Mouse (Mus musculus) lung, embryonic 15.5 days (tissue): Measurements from ENCODE around the gene Prkcg. TPM values are rescaled to one million over a fixed set of nuclear protein-coding genes. Genes with fewer than 3 reads are reported as not detected.
A peak's percentile ranks its signal among the peaks of the same experiment; 100 is the strongest.

Source experiments
- ATAC-seq: fragments of 200-750 bp; cut with Nextera tagmentation; 2 replicates; pipeline ENCODE4 v1.8.0; 2017; ENCODE audit warnings: moderate number of reproducible peaks, borderline replicate concordance; ENCODE audit not compliant: low FRiP score, low TSS enrichment; ENCODE audit errors: extremely low read depth
- H3K27ac ChIP-seq: fragments of 300-500 bp; sonication (generic); 2 replicates; pipeline ENCODE4 v1.5.1; 2015; ENCODE audit warnings: moderate library complexity, mild to moderate bottlenecking, inconsistent platforms
- H3K27me3 ChIP-seq: fragments of 300-500 bp; sonication (generic); 2 replicates; pipeline ENCODE4 v1.6.1; 2015; ENCODE audit warnings: inconsistent platforms
- H3K36me3 ChIP-seq: fragments of 300-500 bp; sonication (generic); 2 replicates; pipeline ENCODE4 v1.6.1; 2015; ENCODE audit warnings: inconsistent platforms
- H3K4me1 ChIP-seq: fragments of 300-500 bp; sonication (generic); 2 replicates; pipeline ENCODE4 v1.6.1; 2015; ENCODE audit warnings: inconsistent platforms
- H3K4me2 ChIP-seq: fragments of 300-500 bp; sonication (generic); 2 replicates; pipeline ENCODE4 v1.6.1; 2015; ENCODE audit warnings: inconsistent platforms, mild to moderate bottlenecking, moderate library complexity
- H3K4me3 ChIP-seq: fragments of 300-500 bp; sonication (generic); 2 replicates; pipeline ENCODE4 v1.5.1; 2015; ENCODE audit warnings: mild to moderate bottlenecking, inconsistent platforms
- H3K9ac ChIP-seq: fragments of 300-500 bp; sonication (generic); 2 replicates; pipeline ENCODE4 v1.6.1; 2015; ENCODE audit warnings: inconsistent platforms
- H3K9me3 ChIP-seq: fragments of 300-500 bp; sonication (generic); 2 replicates; pipeline ENCODE4 v1.6.1; 2016; ENCODE audit warnings: inconsistent platforms
- WGBS: fragments of 180-500 bp; shearing (Covaris S2); methylation state at CpG from one replicate; pipeline ENCODE4 v1.1.7; 2015; 5-methylcytosine and 5-hydroxymethylcytosine counted together
- polyA plus RNA-seq: library from polyadenylated mRNA; unstranded; fragments of >200 nt; fragmentation: Nextera tagmentation; extraction: Ambion mirVana; gene quantifications from 2 replicates; pipeline ENCODE4 v1.2.1, GENCODE M21; 2015

Gene Prkcg
- 0.16 and 0.32 TPM in 2 replicates for polyA plus RNA-seq

DNA sequence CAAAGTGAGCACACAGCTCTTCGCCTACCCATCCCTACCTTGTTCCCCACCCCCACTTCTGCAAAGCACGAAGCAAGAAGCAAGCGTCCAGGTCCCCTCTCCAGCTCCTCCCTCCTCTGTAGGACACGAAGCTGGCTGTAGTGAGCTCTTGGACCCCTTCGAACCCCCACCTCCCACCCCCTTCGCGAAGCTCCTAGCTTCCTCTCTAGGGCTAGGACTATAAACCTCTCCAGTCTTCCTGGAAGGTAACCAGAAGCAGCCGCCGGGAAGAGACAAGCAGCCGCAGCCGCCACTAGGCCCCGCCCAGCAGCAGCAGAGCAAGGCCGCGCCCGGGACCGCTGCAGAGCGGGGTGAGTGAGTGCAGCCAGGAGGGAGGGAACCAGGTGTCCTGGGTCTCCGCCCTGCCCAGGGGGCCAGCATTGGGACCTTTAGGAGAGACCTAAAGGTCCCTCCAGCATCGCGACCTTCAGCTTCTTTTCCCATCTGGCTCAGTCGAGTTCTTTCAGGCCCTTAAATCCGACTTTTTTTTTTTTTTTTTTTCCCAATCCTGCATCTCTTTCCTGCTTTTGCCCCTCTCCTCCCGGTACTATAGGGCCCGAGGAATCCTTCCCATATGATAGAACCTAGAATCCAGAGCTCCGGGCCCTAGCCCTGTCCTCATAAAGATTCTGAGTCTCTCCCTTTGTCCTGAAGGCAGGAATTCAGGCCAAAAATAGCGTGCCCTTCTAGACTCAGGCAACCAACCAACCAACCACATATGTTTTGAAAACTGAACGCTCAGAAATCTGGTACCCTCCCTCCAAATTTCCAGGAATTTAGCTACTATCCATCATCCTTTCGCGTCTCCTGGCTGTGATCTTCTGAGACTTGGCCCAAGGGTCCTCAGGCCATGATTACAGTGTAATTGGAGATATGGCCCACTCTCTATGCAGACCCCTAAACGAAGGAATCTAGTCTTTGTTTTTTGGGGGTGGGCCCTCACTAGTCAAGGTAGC is at the start of gene Prkcg, which contains the start of gene Myadm:
Prkcg (plus strand) TSS at position 204 of the 995 bp plus-strand sequence.
Myadm (plus strand) TSS at position 105 of the 995 bp plus-strand sequence.
- WGBS = 3% methylated on average over 30 of the region's 30 CpGs
- Histone ChIP-seq H3K36me3 (peaks cover 4% of the 10 kb centered on the region), H3K4me3 (peak within 1 kb of the TSS; percentile 55), H3K4me1 (peaks cover 36% of the 10 kb centered on the region), H3K9me3 (no peaks in the 10 kb centered on the region), H3K27ac (peak within 1 kb of the TSS; percentile 94), H3K9ac (peak within 1 kb of the TSS; percentile 56), H3K27me3 (no peaks in the 10 kb centered on the region), H3K4me2 (peak within 1 kb of the TSS; percentile 58)
- ATAC-seq = peak; percentile 19; the same call in 1 of the 2 replicates

DNA sequence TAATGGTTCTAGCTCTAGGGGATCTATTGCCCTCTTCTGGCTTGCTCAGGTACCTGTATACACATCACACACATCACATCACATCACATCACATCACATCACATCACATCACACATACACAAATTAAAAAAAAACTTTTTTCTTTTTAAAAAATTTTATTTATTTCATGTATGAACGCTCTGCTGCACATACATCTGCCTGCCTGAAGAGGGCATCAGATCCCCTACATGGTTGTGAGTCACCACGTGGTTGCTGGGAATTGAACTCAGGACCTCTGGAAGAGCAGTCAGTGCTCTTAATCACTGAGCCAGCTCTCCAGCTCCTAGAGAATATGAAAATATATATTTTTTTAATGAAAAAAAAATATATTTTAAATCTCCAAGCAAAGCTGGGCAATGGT is 49.8 kb upstream of the Prkcg start:
- no peak for ATAC-seq
- 73% methylated on average over 2 of the region's 2 CpGs for WGBS
- Histone ChIP-seq H3K9me3 (no peaks in the 10 kb centered on the region), H3K4me1 (no peaks in the 10 kb centered on the region), H3K36me3 (no peaks in the 10 kb centered on the region), H3K27me3 (no peaks in the 10 kb centered on the region), H3K4me3 (no peak overlapping the region), H3K9ac (no peak overlapping the region), H3K27ac (no peak overlapping the region), H3K4me2 (no peak overlapping the region)

DNA sequence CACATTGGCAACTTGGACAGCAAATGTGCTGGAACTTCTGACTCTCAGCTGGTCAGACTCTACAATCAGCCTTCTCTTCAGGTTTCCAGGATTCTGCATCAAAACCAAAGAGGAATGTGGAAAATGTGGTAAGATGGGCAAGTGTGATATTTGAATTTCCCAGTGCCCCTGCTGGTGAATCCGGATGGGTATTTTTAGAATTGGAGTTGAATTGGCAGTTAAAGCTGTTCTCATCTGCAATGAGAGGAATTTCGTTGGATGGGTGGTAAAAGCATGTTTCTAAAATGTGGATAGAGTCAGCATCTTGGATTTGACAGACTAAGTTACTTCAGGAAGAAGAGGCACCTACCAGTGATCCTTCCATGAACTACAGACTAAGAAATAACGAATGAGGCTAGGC is 28.3 kb upstream of the Prkcg start:
- Histone ChIP-seq H3K36me3 (no peaks in the 10 kb centered on the region), H3K4me2 (no peak overlapping the region), H3K4me1 (peaks cover 4% of the 10 kb centered on the region; the same call in 1 of the 2 replicates), H3K9ac (no peak overlapping the region), H3K27me3 (peaks cover 14% of the 10 kb centered on the region), H3K4me3 (no peak overlapping the region), H3K27ac (no peak overlapping the region), H3K9me3 (no peaks in the 10 kb centered on the region)
- WGBS = 55% methylated on average over 3 of the region's 3 CpGs
- ATAC-seq = no peak

DNA sequence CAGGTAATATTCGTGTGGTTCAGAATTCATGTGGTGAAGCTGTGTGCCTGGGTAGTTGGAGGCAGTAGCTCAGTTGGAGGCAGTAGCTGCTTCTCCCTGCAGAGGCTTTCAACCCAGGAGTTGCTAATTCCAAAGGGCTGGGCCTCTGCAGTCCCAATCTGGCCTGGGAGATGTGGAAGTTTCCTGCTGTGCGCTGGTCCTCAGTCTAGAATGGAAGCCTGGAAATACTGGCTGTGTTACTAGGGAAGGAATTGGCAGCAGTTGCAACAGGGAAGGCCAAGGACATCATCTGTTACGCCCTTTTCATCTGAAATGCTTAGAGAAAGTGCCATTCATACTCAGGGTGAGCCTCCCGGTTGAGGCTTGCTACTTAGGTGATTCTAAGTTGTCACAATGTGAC is 27.5 kb upstream of the Prkcg start:
- Histone ChIP-seq H3K36me3 (no peaks in the 10 kb centered on the region), H3K4me3 (no peak overlapping the region), H3K27ac (no peak overlapping the region), H3K9ac (no peak overlapping the region), H3K4me1 (peaks cover 4% of the 10 kb centered on the region; the same call in 1 of the 2 replicates), H3K27me3 (peaks cover 17% of the 10 kb centered on the region), H3K4me2 (no peak overlapping the region), H3K9me3 (no peaks in the 10 kb centered on the region)
- WGBS = 53% methylated on average over 4 of the region's 4 CpGs
- ATAC-seq = no peak

DNA sequence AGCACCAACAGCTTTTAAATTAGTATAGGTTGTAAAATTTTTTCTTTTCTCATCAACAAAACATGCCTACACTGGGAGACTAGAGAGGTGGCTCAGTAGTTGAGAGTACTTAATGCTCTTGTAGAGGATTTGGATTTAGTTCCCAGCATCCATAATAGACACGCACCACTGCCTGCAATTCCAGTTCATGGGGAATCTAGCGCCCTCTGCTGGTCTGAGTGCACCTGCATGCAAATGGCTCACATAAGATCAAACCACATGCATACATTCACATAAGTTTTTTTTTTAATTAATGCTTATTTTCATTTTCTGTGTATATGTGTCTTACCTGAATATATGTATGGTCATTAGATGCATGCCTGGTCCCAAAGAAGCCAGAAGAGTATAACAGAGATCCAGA is 26.2 kb upstream of the Prkcg start:
- no peak overlapping the region for H3K4me3 ChIP-seq
- H3K4me2 ChIP-seq = no peak overlapping the region
- peaks cover 17% of the 10 kb centered on the region for H3K27me3 ChIP-seq
- H3K9me3 ChIP-seq = no peaks in the 10 kb centered on the region
- no peak overlapping the region for H3K27ac ChIP-seq
- no peaks in the 10 kb centered on the region for H3K36me3 ChIP-seq
- 38% methylated on average over 2 of the region's 2 CpGs for WGBS
- H3K4me1 ChIP-seq = peaks cover 4% of the 10 kb centered on the region; the same call in 1 of the 2 replicates
- ATAC-seq = no peak
- no peak overlapping the region for H3K9ac ChIP-seq

DNA sequence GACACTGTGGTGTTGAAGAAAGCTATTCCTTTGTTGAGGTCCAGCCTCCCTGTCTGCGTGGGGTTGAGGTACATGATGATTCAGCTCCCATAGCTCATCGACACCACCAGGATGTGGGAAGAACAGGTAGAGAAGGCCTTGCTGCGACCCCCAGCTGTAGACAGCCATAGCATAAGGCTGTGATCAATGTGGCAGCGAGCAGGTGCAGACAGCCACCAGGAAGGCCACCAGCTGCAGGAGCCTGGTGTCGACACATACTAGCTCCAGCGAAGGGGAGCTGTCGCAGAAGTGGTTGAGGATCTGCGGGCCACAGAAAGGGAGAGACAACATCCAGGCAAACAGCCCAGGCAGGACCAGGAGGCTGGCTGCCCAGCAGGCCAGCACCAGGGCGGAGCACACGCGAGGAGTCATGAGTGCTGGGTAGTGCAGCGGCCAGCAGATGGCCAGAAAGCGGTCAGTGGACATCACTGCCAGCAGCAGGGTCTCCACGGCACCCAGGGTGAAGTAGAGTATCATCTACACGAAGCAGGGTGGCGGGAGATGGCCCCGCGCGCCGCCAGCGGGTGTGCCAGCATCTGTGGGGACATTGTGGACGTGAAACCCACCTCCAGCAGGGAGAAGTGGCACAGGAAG is 24.5 kb upstream of the Prkcg start:
- WGBS = 21% methylated on average over 22 of the region's 22 CpGs
- Histone ChIP-seq H3K27ac (no peak overlapping the region), H3K9ac (no peak overlapping the region), H3K4me1 (peaks cover 4% of the 10 kb centered on the region; the same call in 1 of the 2 replicates), H3K27me3 (peaks cover 17% of the 10 kb centered on the region), H3K9me3 (no peaks in the 10 kb centered on the region), H3K4me2 (peak overlapping the region; percentile 44), H3K36me3 (no peaks in the 10 kb centered on the region), H3K4me3 (0 out of 2 replicates have a peak overlapping the region, but pooled peaks have one; percentile 6)
- ATAC-seq = peak; percentile 49

DNA sequence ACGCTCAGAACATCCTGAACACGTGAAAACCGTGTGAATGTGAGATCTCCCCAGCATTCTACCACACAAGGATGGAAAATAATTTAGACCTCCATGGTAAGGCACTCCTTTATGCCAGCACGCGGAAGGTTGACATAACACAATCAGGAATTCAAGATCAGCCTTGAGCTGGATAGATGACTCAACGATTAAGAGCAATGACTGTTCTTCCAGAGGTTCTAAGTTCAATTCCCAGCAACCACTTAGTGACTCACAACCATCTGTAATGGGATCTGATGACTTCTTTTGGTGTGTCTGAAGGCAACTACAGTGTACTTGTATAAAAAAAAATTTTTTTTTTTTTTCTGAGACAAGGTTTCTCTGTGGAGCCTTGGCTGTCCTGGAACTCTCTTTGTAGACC is 23.7 kb upstream of the Prkcg start:
- Histone ChIP-seq H3K27ac (no peak overlapping the region), H3K27me3 (peaks cover 17% of the 10 kb centered on the region), H3K9ac (no peak overlapping the region), H3K4me2 (no peak overlapping the region; the same call in 1 of the 2 replicates), H3K4me3 (no peak overlapping the region), H3K36me3 (no peaks in the 10 kb centered on the region), H3K4me1 (peaks cover 4% of the 10 kb centered on the region; the same call in 1 of the 2 replicates), H3K9me3 (no peaks in the 10 kb centered on the region)
- 47% methylated on average over 6 of the region's 6 CpGs for WGBS
- ATAC-seq = no peak

DNA sequence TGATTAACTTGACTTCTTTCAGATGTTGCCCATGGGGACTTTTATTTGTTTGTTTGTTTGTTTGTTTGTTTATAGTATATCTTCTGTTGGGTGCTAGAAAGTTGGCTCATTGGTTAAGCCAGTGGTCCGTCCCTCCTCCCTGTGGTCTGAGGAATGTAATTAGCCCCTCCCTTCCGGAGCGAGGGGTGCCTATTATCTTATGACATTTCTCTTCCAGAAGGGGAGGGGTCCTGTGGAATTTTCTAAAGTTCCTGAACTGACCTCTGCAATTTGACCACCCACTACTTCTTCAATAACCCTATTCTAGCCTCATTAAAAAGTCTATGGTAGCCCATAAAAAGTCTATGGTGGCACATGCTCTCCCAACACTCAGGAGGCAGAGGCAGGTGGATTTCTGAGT is 21.7 kb upstream of the Prkcg start:
- ATAC-seq = no peak

DNA sequence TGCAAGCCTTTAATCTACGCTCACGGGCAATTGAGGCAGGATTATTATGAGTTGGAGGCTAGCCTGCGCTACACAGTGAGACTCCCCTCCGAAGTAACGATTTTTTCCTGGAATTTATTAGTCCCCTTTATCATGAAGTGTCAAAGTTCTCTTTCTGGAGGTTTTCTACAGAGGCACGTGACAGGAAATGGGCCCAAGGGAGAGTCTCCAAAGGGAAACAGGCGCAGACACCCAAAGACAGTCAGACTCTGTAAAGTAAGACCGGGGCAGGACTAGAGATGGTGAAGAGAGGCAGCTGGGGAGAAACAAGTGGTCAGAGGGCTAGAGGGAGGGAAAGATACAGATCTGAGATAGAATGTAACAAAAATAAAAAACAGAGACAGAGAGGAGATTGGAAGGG is 21.1 kb upstream of the Prkcg start:
- Histone ChIP-seq H3K9me3 (no peaks in the 10 kb centered on the region), H3K4me2 (no peak overlapping the region), H3K4me3 (no peak overlapping the region), H3K4me1 (peaks cover 4% of the 10 kb centered on the region; the same call in 1 of the 2 replicates), H3K27ac (no peak overlapping the region), H3K36me3 (no peaks in the 10 kb centered on the region), H3K9ac (no peak overlapping the region), H3K27me3 (peaks cover 17% of the 10 kb centered on the region)
- 62% methylated on average over 8 of the region's 8 CpGs for WGBS
- no peak for ATAC-seq

More for the DNA sequence above, 21.7 kb upstream of the Prkcg start:
- no peak overlapping the region for H3K4me2 ChIP-seq
- WGBS = 62% methylated on average over 3 of the region's 3 CpGs
- no peak overlapping the region for H3K9ac ChIP-seq
- H3K4me3 ChIP-seq = no peak overlapping the region
- H3K27me3 ChIP-seq = peaks cover 17% of the 10 kb centered on the region
- H3K4me1 ChIP-seq = peaks cover 4% of the 10 kb centered on the region; the same call in 1 of the 2 replicates
- H3K9me3 ChIP-seq = no peaks in the 10 kb centered on the region
- H3K27ac ChIP-seq = no peak overlapping the region
- H3K36me3 ChIP-seq = no peaks in the 10 kb centered on the region

DNA sequence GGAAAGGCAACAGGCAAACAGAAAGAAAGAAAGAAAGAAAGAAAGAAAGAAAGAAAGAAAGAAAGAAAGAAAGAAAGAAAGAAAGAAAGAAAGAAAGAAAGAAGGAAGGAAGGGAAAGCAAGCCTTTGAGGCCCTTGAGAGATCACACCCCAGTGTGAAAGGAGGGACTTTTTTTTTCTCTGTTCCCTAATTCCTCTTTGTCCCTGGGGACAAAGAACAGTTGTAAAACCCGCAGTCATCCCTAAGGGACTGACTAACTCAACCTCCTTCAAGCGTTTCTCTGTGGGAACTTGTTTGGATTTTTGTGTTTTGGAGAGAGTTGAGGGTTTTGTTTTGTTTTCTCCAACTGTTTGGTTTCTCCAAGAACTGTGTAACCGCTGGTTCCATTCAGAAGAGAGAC is 20.7 kb upstream of the Prkcg start:
- no peaks in the 10 kb centered on the region for H3K9me3 ChIP-seq
- WGBS = 37% methylated on average over 3 of the region's 3 CpGs
- H3K27me3 ChIP-seq = peaks cover 17% of the 10 kb centered on the region
- no peak overlapping the region for H3K4me3 ChIP-seq
- no peak overlapping the region for H3K27ac ChIP-seq
- H3K4me1 ChIP-seq = peaks cover 4% of the 10 kb centered on the region; the same call in 1 of the 2 replicates
- no peak overlapping the region for H3K4me2 ChIP-seq
- no peak for ATAC-seq
- H3K36me3 ChIP-seq = no peaks in the 10 kb centered on the region
- no peak overlapping the region for H3K9ac ChIP-seq

DNA sequence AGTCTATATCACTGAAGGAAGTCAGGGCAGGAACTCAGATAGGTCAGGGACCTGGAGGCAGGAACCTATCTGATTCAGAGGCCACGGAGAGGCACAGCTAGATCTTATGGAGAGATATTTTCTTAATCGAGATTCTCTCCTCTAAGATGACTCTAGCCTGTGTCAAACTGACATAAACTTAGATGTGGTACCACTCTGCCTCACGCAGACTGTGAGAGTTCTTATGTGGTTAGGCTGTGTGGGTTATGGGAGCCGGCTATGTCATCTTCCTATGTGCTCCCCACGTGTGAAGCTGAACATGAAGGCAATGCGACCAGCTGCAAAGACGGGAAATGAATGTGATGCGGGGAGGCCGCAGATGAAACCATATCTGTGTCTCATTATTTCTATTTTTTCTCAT is 16.8 kb upstream of the Prkcg start:
- Histone ChIP-seq H3K4me1 (peaks cover 3% of the 10 kb centered on the region; the same call in 1 of the 2 replicates), H3K9ac (no peak overlapping the region), H3K36me3 (no peaks in the 10 kb centered on the region), H3K27me3 (no peaks in the 10 kb centered on the region), H3K27ac (no peak overlapping the region), H3K4me3 (no peak overlapping the region), H3K9me3 (no peaks in the 10 kb centered on the region), H3K4me2 (no peak overlapping the region)
- WGBS = 80% methylated on average over 9 of the region's 9 CpGs
- no peak for ATAC-seq
